34 mouse cellular contexts compared by ENCODE assay signal in genomic region chr7:44281586-44281985, GRCm38 (mm10). TPM values are rescaled to one million over a fixed set of nuclear protein-coding genes. Genes with fewer than 3 reads are reported as not detected.
DNase-seq lines count a peak whose midpoint lies in the region; ATAC-seq and TF ChIP-seq lines count a peak whose summit lies in the region.
"Had no signal": no experiment of that assay in that cellular context is flagged by ENCODE, and none has a peak within 500 bp of the region (broad histone marks: within the 10 kb centered on the region; RNA-seq: fewer than 3 reads in every experiment).

No protein-coding gene starts in this region.

- H3K4me2 ChIP-seq in forebrain, embryonic 16.5 days (ENCODE audit: low read length), result no peak overlapping the region
- no peak overlapping the region for H3K4me2 ChIP-seq in forebrain, embryonic 12.5 days
- H3K4me2 ChIP-seq: embryonic facial prominence, embryonic 13.5 days; heart, embryonic 11.5 days; liver, embryonic 15.5 days; lung, embryonic 15.5 days; neural tube, embryonic 13.5 days had no signal

- DNase-seq in left cerebral cortex, adult 2 months (ENCODE audit: extremely low spot score in 1 of 2, low spot score in 2 of 2), result no peak
- no peak for DNase-seq in left cerebral cortex, postnatal 36 days (ENCODE audit: low spot score in 2 of 2)
- peak; percentile 69 for DNase-seq in brain, adult 2 months (ENCODE audit: low read depth, low spot score)
- DNase-seq in thymus, postnatal 14 days, result no peak
- DNase-seq: adrenal gland, adult 2 months; cerebellum, adult 2 months; cerebellum, postnatal 36 days; embryo, embryonic 11 days; gastrocnemius, postnatal 10 days; heart, adult 11 months; kidney, adult 11 months; kidney, postnatal 4 days; layer of hippocampus, adult 9-11 months; liver; thymus, adult 2 months had no signal

- peak; percentile 57; the same call in 1 of the 2 replicates for ATAC-seq in forebrain, embryonic 16.5 days
- no peak for ATAC-seq in forebrain, embryonic 12.5 days (ENCODE audit: low FRiP score)
- ATAC-seq: CD4-positive, CD25-positive, alpha-beta regulatory T cell, adult 4 months had no signal

- no peak overlapping the region for H3K27ac ChIP-seq in forebrain, embryonic 16.5 days (ENCODE audit: low read length)
- H3K27ac ChIP-seq in forebrain, embryonic 12.5 days, result no peak overlapping the region
- peak overlapping the region; percentile 40; the same call in 1 of the 2 replicates for H3K27ac ChIP-seq in left cerebral cortex, adult 2 months
- 0 out of 2 replicates have a peak overlapping the region, but pooled peaks have one; percentile 1 for H3K27ac ChIP-seq in olfactory bulb, adult 2 months (ENCODE audit: insufficient read depth, low read depth, low read length)
- H3K27ac ChIP-seq: embryonic facial prominence, embryonic 13.5 days; limb, embryonic 10.5 days; liver, embryonic 15.5 days; lung, embryonic 15.5 days; neural tube, embryonic 13.5 days had no signal

- WGBS in forebrain, embryonic 16.5 days, result 64% methylated on average over 7 of the region's 7 CpGs
- WGBS in forebrain, embryonic 12.5 days, result 70% methylated on average over 7 of the region's 7 CpGs
- WGBS in olfactory bulb, adult 2 months, result 46% methylated on average over 7 of the region's 7 CpGs

- no peak for TF ChIP-seq CTCF in left cerebral cortex, adult 2 months (IDR thresholded peaks at IDR 0.05)
- TF ChIP-seq CTCF in olfactory bulb, adult 2 months (IDR thresholded peaks at IDR 0.05; ENCODE audit: insufficient read depth, low read depth, low read length), result no peak

- H3K4me1 ChIP-seq in forebrain, embryonic 16.5 days (replicated peaks; ENCODE audit: control insufficient read depth, insufficient read depth, low read length), result no peaks in the 10 kb centered on the region
- peaks cover 6% of the 10 kb centered on the region; the same call in 1 of the 2 replicates for H3K4me1 ChIP-seq in forebrain, embryonic 12.5 days
- H3K4me1 ChIP-seq in olfactory bulb, adult 2 months (ENCODE audit: control insufficient read depth, insufficient read depth, low read length), result peaks cover 9% of the 10 kb centered on the region
- H3K4me1 ChIP-seq: embryonic facial prominence, embryonic 13.5 days; limb, embryonic 10.5 days; liver, embryonic 15.5 days; lung, embryonic 15.5 days; megakaryocyte, embryonic 14.5 days; neural tube, embryonic 13.5 days had no signal

- no peaks in the 10 kb centered on the region for H3K27me3 ChIP-seq in forebrain, embryonic 16.5 days (replicated peaks; ENCODE audit: control insufficient read depth, insufficient read depth, low read length)
- H3K27me3 ChIP-seq in forebrain, embryonic 12.5 days, result peaks cover 5% of the 10 kb centered on the region; the same call in 1 of the 2 replicates
- H3K27me3 ChIP-seq: liver, embryonic 15.5 days; lung, embryonic 15.5 days had no signal

- H3K36me3 ChIP-seq in forebrain, embryonic 16.5 days (ENCODE audit: control insufficient read depth, insufficient read depth), result no peaks in the 10 kb centered on the region
- H3K36me3 ChIP-seq in forebrain, embryonic 12.5 days (replicated peaks), result no peaks in the 10 kb centered on the region
- H3K36me3 ChIP-seq: embryonic facial prominence, embryonic 13.5 days; limb, embryonic 10.5 days; liver, embryonic 15.5 days; lung, embryonic 15.5 days; neural tube, embryonic 13.5 days had no signal

- no peaks in the 10 kb centered on the region for H3K9me3 ChIP-seq in forebrain, embryonic 16.5 days (ENCODE audit: control insufficient read depth, low read length)
- no peaks in the 10 kb centered on the region for H3K9me3 ChIP-seq in forebrain, embryonic 12.5 days
- H3K9me3 ChIP-seq: limb, embryonic 10.5 days; liver, embryonic 15.5 days; lung, embryonic 15.5 days; neural tube, embryonic 13.5 days had no signal

- no peak overlapping the region for H3K4me3 ChIP-seq in forebrain, embryonic 16.5 days (replicated peaks; ENCODE audit: low read length)
- no peak overlapping the region for H3K4me3 ChIP-seq in forebrain, embryonic 12.5 days (replicated peaks)
- H3K4me3 ChIP-seq in left cerebral cortex, adult 2 months, result no peak overlapping the region
- H3K4me3 ChIP-seq in olfactory bulb, adult 2 months (ENCODE audit: insufficient read depth, low read depth, low read length), result no peak overlapping the region
- H3K4me3 ChIP-seq: embryonic facial prominence, embryonic 13.5 days; erythroblast, embryonic 14.5 days; limb, embryonic 10.5 days; liver, embryonic 15.5 days; lung, embryonic 15.5 days; megakaryocyte, embryonic 14.5 days; neural tube, embryonic 13.5 days had no signal

- H3K9ac ChIP-seq in forebrain, embryonic 16.5 days (replicated peaks; ENCODE audit: low read depth, low read length), result no peak overlapping the region
- H3K9ac ChIP-seq in forebrain, embryonic 12.5 days, result no peak overlapping the region
- H3K9ac ChIP-seq: embryonic facial prominence, embryonic 13.5 days; liver, embryonic 15.5 days; lung, embryonic 15.5 days; neural tube, embryonic 13.5 days had no signal

- no peak for TF ChIP-seq POLR2A in olfactory bulb, adult 2 months (IDR thresholded peaks at IDR 0.05; ENCODE audit: insufficient read depth, low read depth, low read length)

- intact Hi-C loops in left cerebral cortex, adult 2 months (cut with DNase I), result no loop called here
- intact Hi-C loops in left cerebral cortex, postnatal 36 days (cut with DNase I), result no loop called here

RNA-seq across cellular contexts. Expression of gene Gm15517, which starts 20.3 kb away (rescaled TPM):
- polyA plus RNA-seq in forebrain, embryonic 16.5 days (2015; fragmentation: Nextera tagmentation; extraction: Ambion mirVana), result not detected in 2 replicates
- not detected in 2 replicates for polyA plus RNA-seq in forebrain, embryonic 12.5 days (2016; fragmentation: Nextera tagmentation; extraction: Ambion mirVana)
- not detected for total RNA-seq in left cerebral cortex, adult 2 months (2021)
- not detected for total RNA-seq in left cerebral cortex, postnatal 36 days (2021)
- not detected in 2 replicates for polyA plus RNA-seq in olfactory bulb, adult 2 months (2012; ENCODE audit: insufficient read depth, insufficient read length, low replicate concordance, missing spikeins)
- total RNA-seq: adrenal gland, adult 2 months; adrenal gland, postnatal 4 days; gastrocnemius, postnatal 10 days; hematopoietic stem cell, adult 5-6 weeks; left cerebral cortex, adult 8-10 months had no signal
- polyA plus RNA-seq: adrenal gland, adult 2 months; CD4-positive, CD25-positive, alpha-beta regulatory T cell, adult 4 months; cerebellum, adult 2 months; embryonic facial prominence, embryonic 13.5 days; erythroblast, embryonic 14.5 days; heart, embryonic 11.5 days; heart, postnatal 0 days; kidney, embryonic 16.5 days; limb, embryonic 10.5 days; liver, embryonic 15.5 days; lung, embryonic 15.5 days; neural tube, embryonic 13.5 days; small intestine, adult 2 months; stomach, embryonic 16.5 days had no signal

RNA-seq across cellular contexts. Expression of gene Acp4, which starts 24.4 kb away (rescaled TPM):
- not detected in 2 replicates for polyA plus RNA-seq in forebrain, embryonic 16.5 days (2015; fragmentation: Nextera tagmentation; extraction: Ambion mirVana)
- polyA plus RNA-seq in forebrain, embryonic 12.5 days (2016; fragmentation: Nextera tagmentation; extraction: Ambion mirVana), result 0.11 and 0.17 TPM in 2 replicates
- total RNA-seq in left cerebral cortex, adult 2 months (2021), result not detected
- total RNA-seq in left cerebral cortex, postnatal 36 days (2021), result not detected
- not detected in 2 replicates for polyA plus RNA-seq in olfactory bulb, adult 2 months (2012; ENCODE audit: insufficient read depth, insufficient read length, low replicate concordance, missing spikeins)
- total RNA-seq: adrenal gland, adult 2 months; adrenal gland, postnatal 4 days; gastrocnemius, postnatal 10 days had no signal
- polyA plus RNA-seq: adrenal gland, adult 2 months; CD4-positive, CD25-positive, alpha-beta regulatory T cell, adult 4 months; cerebellum, adult 2 months; erythroblast, embryonic 14.5 days; heart, embryonic 11.5 days; heart, postnatal 0 days; kidney, embryonic 16.5 days; lung, embryonic 15.5 days; neural tube, embryonic 13.5 days; small intestine, adult 2 months had no signal

RNA-seq across cellular contexts. Expression of gene Clec11a, which starts 25.1 kb away (rescaled TPM):
- polyA plus RNA-seq in forebrain, embryonic 16.5 days (2015; fragmentation: Nextera tagmentation; extraction: Ambion mirVana), result 3.5 and 4.4 TPM in 2 replicates
- polyA plus RNA-seq in forebrain, embryonic 12.5 days (2016; fragmentation: Nextera tagmentation; extraction: Ambion mirVana), result 2.5 and 2.9 TPM in 2 replicates
- total RNA-seq in left cerebral cortex, adult 2 months (2021), result 1 to 10 TPM; 4.3 TPM
- total RNA-seq in left cerebral cortex, postnatal 36 days (2021), result 1 to 10 TPM; 3.9 to 4.0 TPM
- polyA plus RNA-seq in olfactory bulb, adult 2 months (2012; ENCODE audit: insufficient read depth, insufficient read length, low replicate concordance, missing spikeins), result not detected in 2 replicates

RNA-seq across cellular contexts. Expression of gene Shank1, which starts 28.5 kb away (rescaled TPM):
- polyA plus RNA-seq in forebrain, embryonic 16.5 days (2015; fragmentation: Nextera tagmentation; extraction: Ambion mirVana), result 20.4 and 26.5 TPM in 2 replicates
- polyA plus RNA-seq in forebrain, embryonic 12.5 days (2016; fragmentation: Nextera tagmentation; extraction: Ambion mirVana), result 7.7 and 8.0 TPM in 2 replicates
- total RNA-seq in left cerebral cortex, adult 2 months (2021), result 100 to 1,000 TPM; 637 to 705 TPM
- 100 to 1,000 TPM; 586 to 632 TPM for total RNA-seq in left cerebral cortex, postnatal 36 days (2021)
- polyA plus RNA-seq in olfactory bulb, adult 2 months (2012; ENCODE audit: insufficient read depth, insufficient read length, low replicate concordance, missing spikeins), result 51.0 and 92.9 TPM in 2 replicates
- total RNA-seq: hematopoietic stem cell, adult 5-6 weeks had no signal

RNA-seq across cellular contexts. Expression of gene 2410002F23Rik, which starts 35.1 kb away (rescaled TPM):
- 240 and 264 TPM in 2 replicates for polyA plus RNA-seq in forebrain, embryonic 16.5 days (2015; fragmentation: Nextera tagmentation; extraction: Ambion mirVana)
- polyA plus RNA-seq in forebrain, embryonic 12.5 days (2016; fragmentation: Nextera tagmentation; extraction: Ambion mirVana), result 195 and 203 TPM in 2 replicates
- 10 to 100 TPM; 70.1 to 80.9 TPM for total RNA-seq in left cerebral cortex, adult 2 months (2021)
- total RNA-seq in left cerebral cortex, postnatal 36 days (2021), result 10 to 100 TPM; 70.3 to 70.5 TPM
- not detected in 2 replicates for polyA plus RNA-seq in olfactory bulb, adult 2 months (2012; ENCODE audit: insufficient read depth, insufficient read length, low replicate concordance, missing spikeins)

Comparison
In these comparisons a context has a peak if more than half of its experiments do, and no peak if none do; other contexts are left out.
1. H3K27ac ChIP-seq: peak in left cerebral cortex, adult 2 months (single experiment) and olfactory bulb, adult 2 months (single experiment); none in forebrain, embryonic 16.5 days (single experiment) and forebrain, embryonic 12.5 days (single experiment).